Mouse (Mus musculus): ENCODE data around the gene Sorl1.

- TF ChIP-seq CTCF (IDR thresholded peaks at IDR 0.05; ENCODE audit: extremely low read depth, insufficient read depth, low read length) (no peak), POLR2A (IDR thresholded peaks at IDR 0.05; ENCODE audit: extremely low read depth, insufficient read depth, low read length) (no peak)
Measured at GRCm38 (mm10) chr9:42109131-42109530, 15.0 kb downstream of the Sorl1 start.
